Mouse (Mus musculus) cortical plate, adult 2 months (tissue): ENCODE results near the gene Tspan14.

ENCODE experiments used
- CTCF ChIP-seq: fragments of 200-500 bp; IDR thresholded peaks from 2 replicates; pipeline ENCODE4 v1.5.1; 2011; ENCODE audit warnings: mild to moderate bottlenecking, control low read depth, low read length; ENCODE audit not compliant: insufficient read depth; ENCODE audit errors: extremely low read depth
- POLR2A ChIP-seq: fragments of 200-500 bp; IDR thresholded peaks from 2 replicates; pipeline ENCODE4 v1.6.1; 2011; ENCODE audit warnings: mild to moderate bottlenecking, low read length, control low read depth; ENCODE audit not compliant: insufficient read depth; ENCODE audit errors: extremely low read depth

DNA sequence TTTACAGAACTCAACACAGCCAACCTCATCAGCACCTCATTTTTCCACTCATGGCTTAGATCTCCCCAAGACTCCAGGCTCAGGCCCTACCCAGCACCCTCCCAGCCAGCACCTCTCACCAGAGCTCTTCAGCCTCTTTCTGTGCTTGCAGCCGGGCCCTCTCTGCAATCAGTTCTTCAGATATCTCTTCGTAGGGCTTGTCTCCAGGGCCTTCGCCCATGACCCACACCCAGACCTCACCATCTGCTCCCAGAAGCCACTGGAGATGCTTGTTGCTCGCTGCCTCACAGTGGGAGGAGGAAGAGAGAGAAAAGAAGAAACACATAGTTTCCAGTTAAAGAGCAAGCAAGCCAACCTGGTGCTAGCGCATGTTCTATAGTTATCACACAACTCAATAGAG, 92.6 kb downstream of the Tspan14 start:
- TF ChIP-seq CTCF (no peak), POLR2A (no peak)
